Mouse (Mus musculus) left cerebral cortex, postnatal 14 days (tissue): ENCODE data around the gene Iba57. TPM values are rescaled to one million over a fixed set of nuclear protein-coding genes. Genes with fewer than 3 reads are reported as not detected.

Source experiments
- DNase-seq, 2 experiments: peaks; one replicate each; pipeline ENCODE4 v3.0.0; 2021 to 2022; ENCODE audit warnings: low spot score in 2 of 2, mixed read lengths in 1 of 2
- intact Hi-C: fragments of 180-260 bp; cut with DNase I; formaldehyde crosslinking; loops from one replicate; pipeline ENCODE4 v1.15.1; 2025
- total RNA-seq, 2 experiments: library from RNA; stranded (reverse); gene quantifications; 2 replicates each; pipeline ENCODE4 v1.2.3; 2021

The Iba57 gene
- total RNA-seq, 2 experiments from 2014 or later: 9.8 to 10.0 TPM

DNA sequence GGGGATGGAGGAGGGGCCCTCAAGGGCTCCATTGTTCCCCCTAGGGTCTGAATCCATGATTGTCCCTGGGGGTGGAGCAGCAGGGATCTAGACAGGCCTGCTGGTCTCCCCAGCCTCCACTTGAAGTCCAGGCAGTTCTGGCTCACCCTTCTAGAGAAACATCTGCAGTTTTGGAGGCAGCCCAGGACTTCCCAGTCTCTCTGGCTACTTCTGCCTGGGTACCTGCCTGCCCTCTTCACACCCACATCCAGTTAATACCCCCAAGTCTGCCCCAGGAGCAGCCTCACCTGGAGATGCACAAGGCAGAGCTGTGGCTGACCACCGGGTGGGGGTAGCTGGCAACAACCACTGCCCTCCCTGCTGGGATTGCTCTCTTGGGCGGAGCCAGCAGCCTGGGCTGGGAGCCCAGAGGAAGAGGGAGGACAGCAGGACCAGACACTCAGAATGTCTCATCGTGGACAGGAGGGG, 19.4 kb upstream of the Iba57 start, which contains the start of gene Gjc2:
Gene Gjc2, minus strand, starts transcription at position 350 of the 468 bp plus-strand sequence.
- DNase-seq: no peak

DNA sequence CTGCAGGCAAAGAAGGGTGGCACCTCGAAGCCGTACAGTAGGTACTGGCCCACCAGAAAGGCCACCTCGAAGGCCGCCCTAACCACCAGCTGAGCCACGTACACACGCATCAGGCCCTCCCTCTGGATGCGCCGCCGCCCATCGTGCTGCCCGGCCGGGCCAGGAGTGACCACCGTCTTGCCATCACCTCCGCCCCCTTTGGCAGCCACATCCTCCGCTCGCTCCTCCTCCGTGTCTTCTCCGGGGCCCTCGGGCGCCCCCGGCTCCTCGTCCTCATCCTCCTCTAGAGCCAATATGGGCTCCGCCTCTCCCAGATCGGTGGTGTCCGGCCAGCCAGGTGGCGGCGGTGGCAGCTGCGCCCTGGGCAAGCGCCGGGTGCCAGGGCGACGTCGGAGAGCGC, 13.4 kb upstream of the Iba57 start:
- intact Hi-C loops: no loop called here
- DNase-seq: no peak

More for the DNA sequence above, 19.4 kb upstream of the Iba57 start, which contains the start of gene Gjc2:
- intact Hi-C loops: loop anchor here (5.0 to 10.0 kb wide), 2 partner anchors 86 to 208 kb away; partner anchors contain the start of gene Trim11

DNA sequence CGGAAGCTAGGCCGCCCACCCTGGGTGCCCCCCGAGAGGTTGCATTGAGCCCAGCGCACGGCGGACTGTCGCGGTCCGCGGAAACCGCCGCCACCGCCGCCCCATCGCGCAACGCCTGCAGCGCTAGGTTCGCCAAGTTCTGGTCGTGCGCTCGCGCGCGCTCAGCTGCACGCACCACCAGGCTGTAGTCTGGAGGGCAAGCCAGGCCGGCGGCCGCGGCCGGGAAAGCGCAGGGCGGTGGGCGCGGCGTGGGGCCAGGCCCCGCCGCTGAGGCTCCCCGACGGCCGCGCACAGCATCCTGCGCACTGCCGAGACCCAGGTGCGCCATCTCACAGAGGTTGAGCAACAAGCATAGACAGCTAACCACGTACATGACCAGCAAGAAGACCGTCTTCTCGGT, 12.9 kb upstream of the Iba57 start:
- no peak for DNase-seq
- intact Hi-C loops: no loop called here

DNA sequence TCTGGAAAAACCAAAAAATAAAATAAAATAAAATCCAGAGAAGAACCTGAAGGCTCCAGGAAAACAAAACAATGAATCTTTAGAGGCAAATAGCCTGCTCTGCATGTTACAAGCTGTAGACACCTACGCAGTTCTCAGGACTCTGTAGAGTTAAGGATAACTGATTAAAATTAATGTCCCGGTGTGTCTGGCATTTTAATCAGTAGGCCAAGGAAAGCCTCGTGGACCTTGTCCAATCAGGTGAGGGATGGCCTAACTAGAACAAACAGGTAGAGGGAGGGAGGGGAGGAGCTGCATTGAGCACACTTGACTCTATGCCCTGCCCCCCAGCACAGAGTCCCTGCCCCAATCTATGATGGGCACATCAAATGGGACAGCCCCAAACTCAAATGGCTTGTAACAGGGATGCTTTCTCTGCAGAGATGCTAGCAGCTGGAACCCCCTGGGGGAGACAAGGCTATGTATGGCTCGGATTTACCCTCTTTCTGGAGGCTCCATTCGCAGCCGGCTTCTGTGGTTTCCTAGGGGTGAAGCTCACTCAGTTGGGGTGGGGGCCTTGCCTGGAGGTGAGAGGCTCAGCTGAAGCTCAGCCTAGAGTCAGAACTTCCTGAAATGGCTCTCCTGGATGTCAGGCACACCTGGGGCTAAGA, 10.8 kb upstream of the Iba57 start:
- intact Hi-C loops: no loop called here
- DNase-seq: no peak

DNA sequence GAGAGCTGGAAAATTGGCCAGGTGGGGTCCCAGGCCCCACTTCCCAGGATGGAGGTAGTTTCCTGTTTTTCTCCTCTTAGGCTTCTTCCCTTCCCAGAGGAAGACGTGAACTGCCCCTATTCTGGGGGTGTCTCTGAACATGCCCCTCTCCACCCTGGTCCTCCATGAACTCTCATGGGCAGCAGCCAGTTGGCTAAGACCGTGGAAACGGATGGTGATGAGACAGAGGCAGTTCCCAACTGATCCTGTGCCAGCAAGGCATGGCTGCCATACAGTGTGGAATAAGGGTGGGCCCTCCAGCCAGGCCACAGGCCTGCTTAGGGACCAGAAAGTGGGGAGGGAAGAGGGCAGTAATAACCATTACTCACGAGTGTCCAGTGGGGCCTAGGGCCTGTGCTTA, 7.0 kb upstream of the Iba57 start:
- intact Hi-C loops: no loop called here
- DNase-seq: no peak

DNA sequence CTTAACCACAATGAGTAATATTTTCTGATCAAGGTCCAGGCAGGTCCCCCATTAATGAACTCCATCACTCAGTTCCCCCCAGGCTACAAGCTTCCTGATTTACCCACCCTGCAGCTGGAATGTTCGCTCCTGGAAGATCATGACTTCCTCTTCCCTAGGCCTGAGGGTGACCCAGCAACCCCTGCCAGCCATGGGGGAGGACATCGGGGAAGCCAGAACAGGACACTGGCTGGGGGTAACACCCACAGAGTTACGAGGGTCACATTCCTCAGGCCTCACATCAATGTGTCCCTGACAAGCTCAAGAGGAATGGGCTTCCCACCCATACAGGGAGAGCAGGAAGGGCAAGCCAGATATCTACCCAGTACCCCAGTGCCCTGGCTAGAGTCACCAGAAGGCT, 6.3 kb upstream of the Iba57 start:
- intact Hi-C loops: no loop called here
- no peak for DNase-seq

DNA sequence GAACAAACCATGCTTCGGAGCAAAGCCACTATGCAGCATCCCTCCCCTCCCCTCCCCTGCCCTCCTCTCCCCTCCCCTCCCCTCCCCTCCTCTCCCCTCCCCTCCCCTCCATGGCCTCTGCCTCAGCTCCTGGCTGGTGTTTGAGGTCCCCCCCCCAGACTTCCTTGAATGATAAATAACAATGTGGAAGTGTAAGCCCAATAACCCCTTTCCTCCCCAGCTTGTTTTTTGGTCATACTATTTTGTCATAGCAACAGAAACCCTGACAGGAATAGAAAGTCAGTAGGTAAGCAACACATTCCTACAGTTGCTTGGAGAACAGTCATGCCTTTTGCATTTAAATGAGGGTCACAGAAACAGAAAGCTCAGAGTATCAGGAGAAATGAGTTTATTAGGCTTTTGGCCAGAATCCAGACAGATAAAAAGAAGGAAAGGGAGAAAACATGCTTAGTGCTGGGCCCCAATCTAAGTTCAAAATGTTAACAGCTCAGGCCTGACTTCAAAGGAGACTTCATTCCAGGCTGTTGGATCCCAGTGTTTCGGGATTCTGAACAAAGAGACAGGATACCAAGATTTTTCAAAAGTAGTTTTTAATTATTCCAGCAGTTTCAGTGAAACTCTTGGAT, 2.2 kb upstream of the Iba57 start:
- intact Hi-C loops: no loop called here
- DNase-seq: no peak

DNA sequence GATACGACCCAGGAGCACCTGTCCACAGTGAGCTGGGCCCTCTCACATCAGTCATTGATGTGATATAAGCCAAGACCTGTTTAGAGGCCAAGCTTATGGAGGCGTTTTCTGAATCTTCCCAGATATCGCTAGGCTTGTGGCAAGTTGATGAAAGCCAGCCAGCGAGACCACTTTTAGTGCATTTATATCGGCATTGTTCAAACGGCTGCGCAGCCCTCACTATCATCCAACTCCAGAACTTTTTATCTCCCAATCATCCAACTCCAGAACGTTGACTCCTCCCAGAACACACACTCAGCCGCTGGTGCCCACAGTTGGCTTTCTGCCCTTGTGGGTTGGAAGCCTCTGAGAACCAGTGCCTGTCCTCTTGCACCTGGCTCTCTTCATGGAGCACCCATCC, 845 bp upstream of the Iba57 start:
- intact Hi-C loops: no loop called here
- DNase-seq: no peak

DNA sequence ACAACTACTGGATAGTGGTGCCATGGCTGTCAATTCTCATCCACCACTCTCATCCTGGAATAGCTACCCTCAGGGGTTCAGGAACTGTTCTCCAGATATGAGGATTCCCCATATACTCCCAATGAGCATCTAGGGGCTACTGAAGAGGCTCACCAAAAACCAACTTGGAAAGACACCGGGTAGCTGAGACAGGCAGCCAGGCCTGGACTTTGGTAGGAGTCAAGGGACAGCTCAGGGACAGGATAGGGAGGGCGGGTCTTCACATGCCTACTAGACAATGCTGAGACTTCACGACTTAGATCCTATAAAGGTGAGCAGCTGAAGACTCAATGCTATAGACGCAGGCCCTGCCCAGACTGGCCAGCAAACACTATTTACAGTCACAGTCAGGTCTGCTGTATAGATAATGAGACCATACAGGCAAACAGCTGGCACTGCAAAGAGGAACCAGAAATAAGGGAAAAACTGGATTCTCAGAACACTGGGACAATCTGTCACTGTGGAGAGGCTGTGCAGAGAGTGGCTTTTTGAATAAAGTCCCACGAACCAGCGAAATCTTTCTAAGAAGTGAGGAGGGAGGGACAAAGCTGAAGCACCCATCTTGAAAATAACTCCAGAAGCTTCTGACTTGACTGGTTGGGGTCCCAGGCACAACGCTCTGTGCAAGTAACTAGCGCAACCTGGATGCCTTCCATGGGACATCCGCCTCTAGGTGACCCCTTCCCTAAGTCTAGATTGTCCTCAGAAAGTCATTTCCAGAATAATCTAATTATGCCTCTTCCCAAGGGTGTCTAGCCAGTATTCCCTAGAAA, 890 bp downstream of the Iba57 start:
- DNase-seq: peak in 1 of 2 experiments; percentile 15
- intact Hi-C loops: no loop called here

DNA sequence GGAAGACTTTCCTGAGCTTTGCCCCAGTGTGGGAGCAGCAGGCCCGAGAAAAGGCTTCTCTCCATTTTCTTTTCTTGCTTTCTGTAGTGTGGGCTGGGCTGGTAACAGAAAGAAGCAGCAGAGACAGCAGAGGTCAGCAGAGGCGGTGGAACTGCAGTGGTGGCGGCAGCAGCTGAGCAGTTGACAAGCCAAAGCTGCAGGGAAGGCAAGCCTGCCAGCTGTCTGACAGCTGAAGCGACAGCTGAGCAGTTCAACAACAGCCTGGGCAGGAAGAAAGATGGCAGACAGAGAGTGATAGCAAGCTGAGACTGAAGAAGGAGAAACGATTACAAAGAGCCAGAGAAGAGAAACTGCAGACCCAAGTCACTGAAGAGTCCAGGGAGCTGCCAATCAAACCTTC, 2.1 kb downstream of the Iba57 start:
- no peak for DNase-seq
- intact Hi-C loops: no loop called here

DNA sequence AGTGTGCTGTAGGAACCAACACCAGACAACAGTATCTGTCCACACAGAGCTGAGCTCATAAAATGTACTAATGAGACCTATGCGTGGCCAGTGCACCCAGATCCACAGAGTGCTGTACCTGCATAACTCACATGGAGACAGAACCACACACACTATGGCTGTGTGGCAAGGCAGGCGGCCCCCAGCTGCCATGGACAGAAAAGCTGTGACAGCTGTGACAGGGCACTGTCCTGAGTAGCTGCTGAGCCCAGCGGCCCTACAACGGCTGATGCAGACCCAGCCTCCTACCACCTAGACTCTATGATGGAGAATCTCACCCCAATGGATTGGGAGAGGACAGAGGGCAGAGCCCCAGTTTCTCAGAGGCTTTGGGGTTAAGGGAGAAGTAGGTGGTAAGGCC, 4.0 kb downstream of the Iba57 start:
- DNase-seq: no peak
- intact Hi-C loops: no loop called here

DNA sequence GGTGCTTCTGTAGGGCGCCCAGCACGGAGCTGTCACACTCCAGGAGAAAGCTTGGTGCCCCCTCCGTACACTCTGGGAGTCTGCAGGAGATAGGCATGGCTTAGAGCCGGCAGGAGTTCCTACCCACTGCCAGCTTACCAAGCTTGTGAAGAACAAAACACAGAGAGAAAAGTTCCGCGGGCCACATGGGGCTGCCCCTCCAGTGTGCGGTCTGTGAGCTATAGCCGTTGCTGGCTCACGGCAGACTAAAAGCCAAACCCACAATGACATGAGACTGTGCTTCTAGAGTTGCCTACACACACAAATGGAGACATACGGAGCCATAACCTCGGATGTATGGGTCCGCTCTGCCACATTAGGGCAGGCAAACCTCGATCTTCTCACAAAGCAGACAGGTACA, 4.4 kb downstream of the Iba57 start:
- DNase-seq: no peak
- intact Hi-C loops: no loop called here

DNA sequence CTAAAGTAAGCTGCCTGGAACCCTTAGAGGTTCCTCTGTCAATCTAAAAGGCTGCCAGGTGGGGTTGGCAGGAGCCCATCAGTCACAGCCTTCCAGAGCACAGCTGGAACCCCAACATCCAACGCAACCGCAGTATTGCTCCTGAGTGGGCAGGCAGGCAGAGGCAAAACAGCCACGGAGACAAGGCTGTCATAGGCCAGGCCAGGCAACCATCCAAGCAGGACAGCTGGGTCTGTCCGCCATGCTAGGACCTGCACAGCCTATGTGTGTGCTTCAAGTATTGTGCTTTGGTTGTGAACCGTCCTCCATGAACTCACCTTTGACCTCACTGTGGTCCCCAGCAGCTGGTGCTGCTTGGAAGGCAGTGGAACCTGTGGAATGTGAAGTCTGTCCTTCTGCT, 7.6 kb downstream of the Iba57 start:
- DNase-seq: no peak
- intact Hi-C loops: no loop called here

DNA sequence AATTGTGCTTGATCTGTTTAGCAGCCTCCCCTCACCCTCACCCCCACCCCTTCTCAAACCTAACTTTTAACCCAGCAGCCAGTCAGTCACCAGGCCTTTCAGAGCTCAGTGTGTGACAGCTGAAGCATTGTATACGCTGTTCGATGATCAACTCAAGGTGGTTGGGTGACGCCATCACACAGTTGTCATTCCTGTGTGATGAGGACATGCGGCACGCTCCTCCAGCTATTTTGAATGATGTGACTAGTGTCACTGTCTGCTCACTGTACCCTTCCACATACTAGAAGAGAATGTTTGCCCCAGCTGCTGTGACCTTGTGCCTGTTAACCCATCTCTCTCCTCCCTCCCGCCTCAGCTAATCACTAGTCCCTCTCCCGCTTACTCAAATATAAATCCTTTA, 9.3 kb downstream of the Iba57 start:
- no peak for DNase-seq
- intact Hi-C loops: no loop called here

DNA sequence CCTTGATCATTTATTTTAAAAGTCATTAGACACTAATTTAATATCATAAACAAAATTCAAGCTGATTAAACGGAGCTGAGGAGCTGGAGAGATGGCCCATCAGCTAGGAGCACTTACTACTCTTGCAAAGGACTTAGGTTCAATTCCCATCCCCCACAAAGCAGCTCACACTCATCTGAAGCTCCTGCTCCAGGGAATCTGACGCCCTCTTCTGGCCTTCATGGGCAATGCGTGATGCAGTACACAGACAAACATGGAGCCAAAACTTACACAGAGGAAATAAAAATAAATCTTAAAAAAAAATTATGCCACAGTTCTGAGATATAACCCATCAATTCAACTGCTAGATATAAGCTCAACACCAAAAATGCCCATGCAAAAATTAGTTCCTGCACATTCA, 11.8 kb downstream of the Iba57 start:
- DNase-seq: no peak
- intact Hi-C loops: no loop called here

DNA sequence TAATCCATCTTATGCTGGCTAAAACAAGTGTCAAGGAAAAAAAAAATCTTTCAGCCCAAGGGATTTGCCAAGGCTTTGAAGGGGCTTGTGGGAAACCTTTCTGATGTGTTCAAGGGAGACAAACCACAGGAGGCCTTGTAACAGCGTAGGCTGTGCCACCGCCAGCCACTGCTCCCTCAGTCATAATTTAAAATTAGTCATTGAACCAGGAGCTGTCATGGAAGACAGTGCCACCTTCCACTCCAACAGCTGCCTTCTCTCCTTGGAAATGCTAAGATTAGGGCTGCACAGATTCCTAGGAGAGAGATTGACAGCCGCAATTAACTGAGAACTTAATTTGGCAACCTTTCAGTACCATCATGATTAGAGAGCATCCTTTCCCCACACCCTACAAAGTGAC, 14.2 kb downstream of the Iba57 start:
- intact Hi-C loops: no loop called here
- no peak for DNase-seq

DNA sequence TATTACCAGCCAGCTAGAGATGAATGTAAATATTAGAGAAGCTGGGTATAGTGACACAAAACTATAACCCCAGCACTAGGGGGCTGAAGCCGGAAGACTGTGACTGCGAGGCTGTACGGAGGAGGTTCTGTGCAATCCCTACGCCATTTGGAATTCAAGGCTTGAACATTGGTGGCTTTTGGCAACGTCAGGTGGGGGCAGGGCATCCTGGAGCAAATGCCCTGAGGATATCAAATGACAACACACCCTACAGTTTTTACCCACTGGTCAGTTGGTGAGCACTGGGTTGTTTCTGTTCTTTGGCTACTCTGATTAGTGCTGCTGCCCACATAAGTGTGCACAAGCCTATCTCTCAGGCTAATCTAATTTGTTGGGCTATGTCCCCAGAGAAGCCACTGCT, 20.6 kb downstream of the Iba57 start:
- DNase-seq: no peak
- intact Hi-C loops: no loop called here

DNA sequence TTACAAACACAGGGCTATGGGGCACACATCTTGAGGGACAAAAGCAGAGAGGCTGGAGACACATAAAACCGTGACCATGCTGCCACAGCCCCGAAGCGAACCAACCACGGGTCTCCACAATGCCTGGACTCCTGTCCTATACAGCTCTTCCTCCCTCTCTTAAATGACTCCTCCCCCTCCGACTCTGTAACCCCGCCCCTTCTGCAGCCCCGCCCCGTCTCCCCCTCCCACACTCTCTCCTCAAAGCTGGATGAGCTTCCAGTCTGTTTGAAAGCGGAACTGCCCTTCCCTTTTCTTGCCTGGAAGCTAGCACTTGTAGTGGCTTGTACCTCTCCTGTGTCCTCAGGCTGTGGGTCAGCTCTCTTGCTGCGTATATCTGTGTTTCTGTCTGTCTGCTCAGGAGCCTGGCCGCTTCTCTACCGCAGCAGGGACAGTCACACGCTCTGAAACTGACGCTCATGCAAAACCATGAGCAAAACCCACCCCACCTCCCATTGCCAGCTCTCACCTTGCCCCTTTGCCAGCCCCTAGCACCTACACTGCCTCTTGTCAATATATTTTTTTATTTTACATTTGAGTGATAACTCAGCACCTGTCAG, 21.7 kb downstream of the Iba57 start:
- intact Hi-C loops: no loop called here
- no peak for DNase-seq

DNA sequence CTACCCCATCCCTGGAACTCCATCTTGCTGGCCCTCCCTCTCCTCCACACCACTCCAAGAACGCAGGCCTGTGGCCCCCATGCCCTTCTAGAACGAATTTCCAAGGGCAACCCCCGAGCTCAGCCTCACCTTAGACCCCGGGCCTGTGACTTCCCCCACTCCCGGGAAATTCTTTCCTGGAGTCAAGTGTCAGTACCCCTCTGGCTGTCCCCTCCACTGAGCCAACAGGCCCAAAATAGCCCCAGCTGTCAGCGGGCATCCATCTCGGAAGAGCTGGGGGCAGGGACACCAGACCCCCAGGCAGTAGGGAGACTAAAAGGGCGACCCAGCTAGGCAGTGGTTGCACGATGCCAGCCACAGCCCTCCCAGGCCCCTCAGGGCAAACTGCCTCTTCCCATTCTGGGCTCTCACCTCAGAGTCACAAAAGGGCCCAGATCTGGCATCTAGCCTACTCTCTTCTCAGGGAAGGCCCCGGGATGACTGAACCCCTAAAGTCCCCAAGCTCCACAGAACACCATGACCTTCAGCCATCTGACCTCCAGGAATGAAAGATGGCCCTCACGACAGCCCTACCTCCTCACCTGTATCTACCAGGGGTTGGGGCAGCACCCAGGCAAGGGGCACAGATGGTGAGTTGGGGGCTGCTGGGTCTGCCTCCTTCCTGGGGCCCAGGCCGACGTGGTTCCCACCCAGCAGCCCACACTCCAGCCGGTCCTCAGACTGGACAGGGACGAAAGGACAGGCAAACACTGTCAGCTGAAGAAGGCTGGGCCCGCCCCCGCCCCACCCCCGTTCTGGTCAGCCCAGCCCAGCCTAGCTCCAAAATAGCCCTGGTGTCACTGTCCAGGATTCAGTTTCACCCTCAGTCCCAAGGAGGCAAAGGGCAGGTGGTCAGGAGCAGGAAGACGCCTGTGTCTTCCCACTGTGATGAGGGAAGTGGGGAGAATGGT, 24.7 kb downstream of the Iba57 start:
- intact Hi-C loops: no loop called here

More for the DNA sequence above, 24.7 kb downstream of the Iba57 start:
- no peak for DNase-seq
